Mouse (Mus musculus) kidney, adult 9 months (tissue): ENCODE data around the gene Fam124a.
"Not testable (repeated sequence)": the region's sequence is repeated elsewhere in the genome, so short reads cannot be mapped to it uniquely, and the experiment has no call there.

Source experiments
- DNase-seq: peaks from one replicate; pipeline ENCODE4 v3.0.0; 2022

Gene Fam124a

GRCm38 (mm10) chr14:62555309-62555829 lies at the start of gene Fam124a:
Gene Fam124a, plus strand, starts transcription at chr14:62555737.
- DNase-seq, result peak; percentile 41

GRCm38 (mm10) chr14:62506261-62506660 lies 49.3 kb upstream of the Fam124a start:
- no peak for DNase-seq

- DNase-seq, result no peak
Observed at GRCm38 (mm10) chr14:62509350-62509749, 46.2 kb upstream of the Fam124a start.

DNA sequence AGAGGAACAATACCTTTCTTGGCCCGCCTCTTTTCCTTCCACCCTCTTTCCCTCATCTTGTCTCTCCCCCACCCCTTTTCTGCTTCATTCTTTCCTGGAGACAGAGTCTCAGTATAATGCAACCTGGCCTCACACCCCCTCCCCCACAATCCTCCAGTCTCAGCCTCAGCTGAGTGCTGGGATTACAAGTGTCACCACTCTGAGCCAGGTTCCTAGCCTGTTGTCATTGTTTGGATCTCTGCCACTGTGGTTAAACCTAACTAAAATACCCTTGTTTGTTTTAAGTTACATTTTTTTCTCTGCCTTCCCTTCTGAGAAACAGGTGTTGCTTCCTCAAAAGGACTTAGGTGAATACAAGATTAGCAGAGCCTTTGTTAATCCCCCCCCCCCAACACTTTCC lies 42.7 kb upstream of the Fam124a start:
- DNase-seq, result no peak

GRCm38 (mm10) chr14:62530951-62531350 lies 24.6 kb upstream of the Fam124a start:
- DNase-seq, result no peak

GRCm38 (mm10) chr14:62536127-62536526 lies 19.4 kb upstream of the Fam124a start:
- no peak for DNase-seq

- no peak for DNase-seq
Observed at GRCm38 (mm10) chr14:62536988-62537387, 18.5 kb upstream of the Fam124a start.

GRCm38 (mm10) chr14:62539834-62540233 lies 15.7 kb upstream of the Fam124a start:
- no peak for DNase-seq

DNA sequence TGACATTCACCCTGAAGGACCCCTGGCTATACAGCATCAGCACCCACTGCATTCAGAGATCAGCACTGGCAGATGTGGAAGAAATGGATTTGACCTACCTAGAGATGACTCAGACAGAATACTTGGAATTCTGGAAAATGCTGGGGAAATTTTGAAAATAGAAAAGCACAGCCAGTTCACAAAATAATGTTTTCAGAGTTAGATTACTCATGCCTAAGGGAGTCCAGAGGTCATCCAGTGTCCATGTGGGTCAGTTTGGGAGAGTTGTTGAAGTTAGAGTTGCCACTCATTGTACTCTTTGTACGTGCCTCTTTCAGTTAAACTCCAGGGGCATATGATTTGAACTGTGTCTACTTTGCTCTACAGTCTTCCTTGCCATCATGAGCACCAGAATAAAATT lies 13.8 kb upstream of the Fam124a start:
- no peak for DNase-seq

DNA sequence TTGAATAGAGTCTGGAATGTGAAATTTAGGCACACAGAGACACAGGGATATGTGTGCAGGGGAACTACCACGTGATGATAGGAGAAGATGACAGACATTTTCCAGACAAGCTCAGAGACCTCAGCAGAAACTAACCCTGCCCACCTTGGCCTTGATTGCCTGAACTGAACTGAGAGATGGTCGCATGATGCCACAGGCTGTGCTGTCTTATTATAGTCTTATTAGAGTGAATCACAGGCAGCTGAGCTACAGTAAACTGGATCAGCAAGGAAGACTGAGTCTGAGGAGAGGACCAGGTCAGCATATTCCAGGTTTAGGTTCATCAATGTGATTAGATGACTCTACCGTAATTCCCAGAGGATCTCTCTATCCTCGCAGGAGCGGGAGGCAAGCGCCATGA lies 9.2 kb upstream of the Fam124a start:
- no peak for DNase-seq

DNA sequence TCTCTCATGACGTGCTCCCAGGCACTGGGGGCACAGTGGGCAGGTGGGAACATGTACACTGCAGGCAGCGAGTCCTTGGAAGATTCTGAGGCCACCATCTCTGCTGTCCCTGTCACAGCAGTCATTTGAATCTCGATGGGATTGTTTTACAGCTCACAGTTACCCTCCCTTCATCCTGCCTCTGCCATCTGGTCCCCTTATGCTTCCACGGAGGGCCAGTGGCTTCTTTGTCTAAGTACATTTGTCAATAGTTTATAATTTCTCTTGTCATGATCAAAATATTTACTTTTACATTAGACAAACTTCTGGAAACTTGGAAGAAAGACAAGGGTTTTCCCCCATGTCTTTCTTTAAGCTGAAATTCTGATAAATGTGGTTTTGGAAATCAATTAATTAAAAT lies 8.8 kb upstream of the Fam124a start:
- no peak for DNase-seq

GRCm38 (mm10) chr14:62550121-62550520 lies 5.4 kb upstream of the Fam124a start:
- DNase-seq, result peak; percentile 38

GRCm38 (mm10) chr14:62552771-62553170 lies 2.8 kb upstream of the Fam124a start:
- DNase-seq, result no peak

GRCm38 (mm10) chr14:62553786-62554185 lies 1.8 kb upstream of the Fam124a start:
- no peak for DNase-seq

DNA sequence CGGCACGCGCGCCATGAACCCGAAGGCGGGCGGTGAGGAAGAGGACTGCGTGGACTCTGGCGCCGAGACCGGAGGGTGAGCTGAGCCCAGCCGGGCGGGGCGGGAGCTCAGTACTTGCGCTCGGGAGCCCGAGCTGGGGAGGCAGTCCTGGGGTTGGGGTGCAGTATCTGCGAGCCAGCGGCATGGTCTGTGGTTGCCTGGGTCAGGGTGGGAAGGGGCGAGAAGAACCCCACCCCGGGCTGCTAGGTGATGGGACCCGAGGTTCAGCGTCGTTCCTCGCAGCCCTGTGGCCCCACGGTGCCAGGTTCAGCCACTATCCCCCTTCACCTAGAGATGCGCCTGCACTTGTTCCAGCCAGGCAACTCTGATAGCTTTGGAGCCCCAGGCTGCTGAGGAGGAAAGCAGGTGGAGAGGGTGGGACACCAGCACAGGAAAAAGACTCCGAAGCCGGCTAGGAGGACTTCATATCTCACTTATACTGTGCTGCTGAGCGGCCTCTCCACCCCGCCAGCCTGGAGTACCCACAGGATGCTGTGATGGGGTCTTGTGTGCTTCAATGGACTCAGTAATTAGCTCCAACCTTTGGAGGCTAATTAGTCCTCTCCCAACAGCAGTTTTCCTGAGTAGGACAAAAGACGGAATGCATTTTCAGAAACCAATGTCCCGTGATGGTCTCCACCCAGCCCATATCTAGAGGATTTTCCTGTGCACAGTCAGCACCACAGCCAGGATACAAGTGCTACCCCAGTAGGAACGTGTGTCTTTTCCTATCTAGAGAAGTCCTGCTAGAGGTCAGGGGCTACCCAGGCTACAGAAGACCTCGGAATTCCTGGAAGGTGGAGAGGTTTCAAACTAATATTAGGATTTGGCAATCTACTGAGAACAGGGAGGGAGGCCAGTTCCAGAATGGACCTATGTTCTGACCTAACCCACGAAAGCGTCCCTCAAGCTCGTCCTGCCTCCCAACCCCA lies 588 bp downstream of the Fam124a start:
- no peak for DNase-seq

DNA sequence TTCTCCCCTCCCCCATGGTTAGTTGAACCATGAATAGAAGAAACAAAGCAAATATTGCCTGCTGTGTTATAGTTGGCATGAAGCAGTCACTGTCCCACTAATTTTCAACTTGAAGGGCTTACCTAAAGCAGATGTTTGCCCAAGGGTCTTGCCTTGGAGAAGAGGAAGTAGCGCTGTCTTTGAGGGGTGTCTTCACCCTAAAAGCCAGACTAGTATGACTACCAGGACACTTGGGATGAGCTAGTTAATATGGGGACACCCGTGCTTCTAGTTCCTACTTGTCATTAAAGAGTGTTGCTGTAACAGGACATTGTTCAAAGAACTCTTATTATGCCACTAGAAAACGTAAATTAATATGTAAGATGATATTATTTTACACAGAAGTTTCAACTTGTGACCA lies 1.6 kb downstream of the Fam124a start:
- no peak for DNase-seq

GRCm38 (mm10) chr14:62561875-62562748 lies 6.6 kb downstream of the Fam124a start:
- no peak for DNase-seq

DNA sequence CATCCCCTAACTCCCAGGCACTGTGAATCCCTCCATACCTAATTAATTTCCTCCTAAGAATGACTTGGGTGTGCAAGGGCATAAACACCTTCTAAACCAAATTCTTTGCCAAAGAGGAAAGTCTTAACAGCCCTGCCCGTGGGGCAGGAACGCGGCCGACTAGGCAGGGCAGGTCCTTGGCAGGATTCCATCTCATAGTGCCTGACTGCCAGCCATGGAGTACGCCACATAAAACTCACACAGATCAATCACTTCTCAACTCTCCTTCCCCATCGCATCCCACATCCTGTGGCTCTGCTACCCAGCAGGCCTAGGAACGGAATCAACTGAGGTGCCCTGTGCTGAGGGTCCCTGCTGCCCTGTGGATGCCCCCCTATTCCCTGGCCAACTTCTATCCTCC lies 8.1 kb downstream of the Fam124a start:
- peak; percentile 38 for DNase-seq

DNA sequence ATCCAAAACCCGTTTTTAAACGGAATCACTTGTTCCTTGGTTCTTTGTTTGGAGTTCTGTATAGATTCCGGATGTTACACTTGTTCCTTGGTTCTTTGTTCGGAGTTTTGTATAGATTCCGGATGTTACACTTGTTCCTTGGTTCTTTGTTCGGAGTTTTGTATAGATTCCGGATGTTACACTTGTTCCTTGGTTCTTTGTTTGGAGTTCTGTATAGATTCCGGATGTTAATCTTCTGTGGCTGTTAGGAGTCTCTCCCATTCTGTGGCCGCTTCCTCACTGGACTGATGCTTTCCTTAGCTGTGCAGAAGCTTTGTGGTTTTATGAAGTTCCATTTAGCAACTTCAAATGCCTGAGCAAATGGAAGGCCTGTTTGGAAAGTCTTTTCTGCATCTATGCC lies 11.3 kb downstream of the Fam124a start, which contains the start of gene Gm4131:
Gene Gm4131, minus strand, starts transcription at position 101 of the 400 bp plus-strand sequence.
- not testable (repeated sequence) for DNase-seq

DNA sequence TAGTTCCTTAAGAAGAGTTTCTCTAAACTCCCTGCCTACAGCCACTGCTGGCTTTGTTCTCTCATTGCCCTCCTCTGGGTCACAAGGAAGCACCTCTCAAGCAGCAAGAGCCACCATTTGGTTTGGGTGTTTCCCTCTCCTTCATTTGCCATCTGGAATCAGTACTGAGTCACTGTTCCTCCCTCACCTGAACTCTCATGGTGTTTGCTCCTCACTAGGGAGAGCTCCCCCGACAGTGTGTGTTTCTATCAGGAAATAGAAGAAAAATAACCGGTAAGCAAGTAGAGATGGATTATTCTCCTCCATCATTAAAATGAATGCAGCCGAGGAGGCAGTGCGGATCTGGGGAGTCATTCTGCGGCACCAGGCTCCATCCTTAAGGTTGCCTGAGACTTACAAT lies 13.9 kb downstream of the Fam124a start:
- no peak for DNase-seq

DNA sequence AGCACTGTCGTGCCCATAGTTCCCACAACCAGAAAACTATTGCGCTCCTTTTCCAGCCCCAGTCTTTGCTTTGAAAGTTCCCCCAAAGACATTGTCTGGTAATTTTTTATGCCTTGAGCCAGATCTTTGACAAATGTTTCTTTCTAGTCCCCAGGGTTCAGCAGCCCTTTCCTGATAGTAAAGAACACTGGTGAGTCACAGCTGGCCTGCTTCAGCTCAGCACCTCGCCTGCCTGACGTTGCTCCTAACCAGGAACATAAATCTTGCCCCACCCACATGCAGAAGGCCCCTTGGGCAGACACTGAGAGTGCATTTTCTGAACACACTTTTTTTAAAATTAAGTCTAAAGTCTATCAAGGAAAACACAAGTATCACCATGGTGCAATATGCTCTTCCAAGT lies 14.8 kb downstream of the Fam124a start:
- no peak for DNase-seq

DNA sequence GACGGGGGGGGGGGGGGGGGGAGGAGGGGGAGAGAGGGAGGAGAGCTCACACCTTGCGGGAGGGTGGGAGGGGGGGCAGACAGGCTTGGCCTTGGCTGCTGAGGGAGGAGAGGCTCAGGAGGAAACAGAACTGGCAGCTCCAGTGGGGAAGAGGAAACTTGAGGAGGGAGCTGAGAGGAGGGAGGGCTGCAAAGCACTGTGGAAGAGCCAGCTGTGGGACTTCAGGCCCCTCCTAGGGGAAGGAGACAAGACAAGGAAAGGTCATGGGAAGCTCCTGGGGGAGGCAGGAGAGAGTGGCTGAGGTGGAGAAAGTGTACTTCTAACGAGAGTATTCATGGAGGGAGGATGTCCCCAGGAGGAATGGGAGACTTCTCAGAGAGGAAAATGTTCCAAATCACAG lies 17.9 kb downstream of the Fam124a start:
- DNase-seq, result no peak

- DNase-seq, result no peak
Observed at GRCm38 (mm10) chr14:62574906-62575305, 19.4 kb downstream of the Fam124a start.
